Mouse (Mus musculus): ENCODE data around the gene Cplx3. TPM values are rescaled to one million over a fixed set of nuclear protein-coding genes. Genes with fewer than 3 reads are reported as not detected.

Cplx3 gene
- polyA plus RNA-seq, 1 experiment from 2014 or later, result not detected

DNA sequence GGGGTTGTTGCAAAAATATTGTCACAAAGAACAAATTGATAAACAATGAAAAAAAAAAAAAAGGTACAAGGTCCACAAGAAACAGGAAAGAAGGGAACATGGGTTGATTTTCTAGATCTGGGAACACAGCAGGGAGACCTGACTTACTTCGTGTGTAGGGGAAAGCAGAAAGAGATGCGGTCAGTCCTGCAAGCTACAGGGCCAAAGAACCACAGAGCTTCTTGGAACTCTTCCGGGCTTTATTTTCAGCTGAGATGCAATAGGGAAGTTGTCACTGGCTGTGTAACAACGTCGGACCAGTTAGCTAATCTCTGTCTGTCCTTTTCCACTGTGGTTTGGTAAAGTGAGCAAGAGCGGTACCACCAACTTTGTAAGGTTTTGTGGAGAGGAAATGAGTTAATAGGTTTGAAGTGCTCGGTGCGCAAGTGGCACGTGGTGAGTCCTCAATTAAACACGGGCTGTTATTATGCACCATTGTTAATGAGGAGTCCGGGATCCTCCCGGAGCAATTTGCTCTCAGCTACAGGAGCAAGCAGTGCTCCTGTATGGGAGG is 40.5 kb upstream of the Cplx3 start:
- Histone ChIP-seq H3K36me3 (ENCODE audit: control insufficient read depth, insufficient read depth) (no peaks in the 10 kb centered on the region), H3K27me3 (replicated peaks; ENCODE audit: control insufficient read depth, insufficient read depth, low read length) (no peaks in the 10 kb centered on the region), H3K4me2 (ENCODE audit: low read length) (no peak overlapping the region), H3K9me3 (ENCODE audit: control insufficient read depth, low read length) (no peaks in the 10 kb centered on the region), H3K4me1 (replicated peaks; ENCODE audit: control insufficient read depth, insufficient read depth, low read length) (peaks cover 32% of the 10 kb centered on the region), H3K4me3 (replicated peaks; ENCODE audit: low read length) (no peak overlapping the region), H3K27ac (ENCODE audit: low read length) (no peak overlapping the region), H3K9ac (replicated peaks; ENCODE audit: low read depth, low read length) (no peak overlapping the region)
- 34% methylated on average over 12 of the region's 12 CpGs for WGBS
- no peak for ATAC-seq

DNA sequence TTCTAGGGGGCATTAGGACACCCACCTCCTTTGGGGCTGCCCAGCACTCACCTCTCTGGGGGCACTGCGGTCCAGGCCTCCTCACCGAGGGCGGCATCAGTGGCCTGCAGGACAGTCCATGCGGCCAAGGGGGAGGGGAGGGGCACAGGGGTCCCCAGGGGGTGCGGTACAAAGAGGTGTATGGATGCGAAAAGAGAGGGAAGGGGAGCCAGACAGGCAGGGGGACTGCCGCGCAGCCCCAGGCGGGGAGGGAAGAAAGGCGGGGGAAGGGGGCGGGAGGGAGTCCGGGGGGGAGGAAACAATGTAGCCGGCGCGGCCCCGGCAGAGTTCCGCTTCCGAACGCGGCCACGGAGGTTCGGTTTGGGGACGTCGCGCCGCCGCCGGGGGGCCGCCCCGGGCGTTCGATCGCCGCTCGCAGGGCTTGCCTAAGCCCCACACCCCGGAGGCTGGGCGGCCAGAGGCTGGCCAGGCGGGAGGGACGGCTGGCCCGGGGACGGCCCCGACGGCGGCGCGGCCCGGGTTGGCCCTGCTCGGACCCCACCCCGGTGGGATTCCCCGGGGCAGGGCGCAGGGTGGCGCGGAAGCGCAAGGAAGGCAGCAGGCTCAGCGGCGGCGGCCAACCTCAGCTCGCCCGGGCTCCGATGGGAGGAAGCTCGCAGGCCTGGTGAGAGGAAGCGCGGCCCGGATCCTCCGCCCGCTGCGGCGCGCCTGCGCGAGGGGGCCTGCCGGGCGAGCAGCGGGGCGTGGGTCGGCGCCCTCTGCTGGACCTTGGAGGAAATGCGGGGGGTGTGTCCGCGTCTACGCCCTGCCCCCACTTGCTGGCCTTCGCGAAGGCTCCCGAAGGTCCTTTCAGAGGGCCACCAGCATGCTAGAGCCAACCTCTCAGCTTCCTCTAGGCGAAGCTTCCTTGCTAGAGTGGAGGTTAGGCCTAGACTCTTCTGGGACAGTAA is 39.1 kb upstream of the Cplx3 start:
- Histone ChIP-seq H3K9me3 (ENCODE audit: control insufficient read depth, low read length) (no peaks in the 10 kb centered on the region), H3K9ac (replicated peaks; ENCODE audit: low read depth, low read length) (peak overlapping the region; percentile 99), H3K4me3 (replicated peaks; ENCODE audit: low read length) (peak overlapping the region; percentile 94), H3K4me1 (replicated peaks; ENCODE audit: control insufficient read depth, insufficient read depth, low read length) (peaks cover 41% of the 10 kb centered on the region), H3K27ac (ENCODE audit: low read length) (peak overlapping the region; percentile 95), H3K4me2 (ENCODE audit: low read length) (peak overlapping the region; percentile 95), H3K27me3 (replicated peaks; ENCODE audit: control insufficient read depth, insufficient read depth, low read length) (no peaks in the 10 kb centered on the region), H3K36me3 (ENCODE audit: control insufficient read depth, insufficient read depth) (no peaks in the 10 kb centered on the region)
- peak; percentile 92 for ATAC-seq
- under 1% methylated on average over 55 of the region's 85 CpGs for WGBS

DNA sequence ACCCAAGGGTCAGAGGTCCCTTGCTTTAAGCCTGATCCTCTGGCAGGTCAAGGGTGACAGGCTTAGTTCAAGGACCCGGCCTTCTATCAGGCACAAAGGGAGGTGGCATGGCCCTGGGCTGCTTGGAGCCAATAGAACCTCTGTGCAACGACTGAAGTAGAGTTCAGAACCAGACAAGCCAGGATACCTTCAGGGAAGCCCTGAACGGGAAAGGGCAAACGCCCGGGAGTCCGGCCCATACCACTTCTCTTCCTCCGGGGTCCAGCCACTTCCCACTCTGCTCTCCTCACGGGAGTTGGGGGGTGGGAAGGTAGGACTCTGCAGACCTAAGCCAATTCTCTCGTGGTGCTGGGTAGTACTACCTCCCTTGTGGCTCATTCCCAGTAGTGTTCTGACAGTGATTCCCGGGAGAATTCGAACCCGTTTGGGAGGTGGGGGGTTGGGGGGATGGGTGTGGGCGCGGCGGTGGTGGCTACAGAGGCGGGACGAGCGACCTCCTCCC is 38.4 kb upstream of the Cplx3 start:
- under 1% methylated on average over 18 of the region's 18 CpGs for whole genome bisulfite sequencing
- Histone ChIP-seq H3K4me3 (replicated peaks; ENCODE audit: low read length) (peak overlapping the region; percentile 94), H3K27ac (ENCODE audit: low read length) (peak overlapping the region; percentile 95), H3K27me3 (replicated peaks; ENCODE audit: control insufficient read depth, insufficient read depth, low read length) (no peaks in the 10 kb centered on the region), H3K9ac (replicated peaks; ENCODE audit: low read depth, low read length) (peak overlapping the region; percentile 99), H3K4me2 (ENCODE audit: low read length) (peak overlapping the region; percentile 95), H3K9me3 (ENCODE audit: control insufficient read depth, low read length) (no peaks in the 10 kb centered on the region), H3K4me1 (replicated peaks; ENCODE audit: control insufficient read depth, insufficient read depth, low read length) (peaks cover 48% of the 10 kb centered on the region), H3K36me3 (ENCODE audit: control insufficient read depth, insufficient read depth) (no peaks in the 10 kb centered on the region)
- peak; percentile 13 for ATAC-seq

DNA sequence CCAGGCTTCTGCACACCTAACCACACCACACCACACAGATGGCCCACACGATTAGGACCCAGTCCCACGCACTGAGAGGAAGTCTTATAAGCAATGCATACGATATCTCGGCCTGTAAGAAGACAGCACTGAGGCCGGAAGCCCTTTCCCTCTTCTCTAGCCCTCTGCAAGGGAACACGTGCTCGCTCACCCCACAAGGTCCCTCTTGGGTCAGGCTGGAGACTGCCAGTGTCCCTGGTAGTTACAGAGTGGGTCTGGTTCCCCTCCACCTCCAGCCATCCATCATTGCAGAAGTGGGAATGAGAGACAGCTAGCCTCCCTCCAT is 37.7 kb upstream of the Cplx3 start:
- Histone ChIP-seq H3K36me3 (ENCODE audit: control insufficient read depth, insufficient read depth) (no peaks in the 10 kb centered on the region), H3K4me3 (replicated peaks; ENCODE audit: low read length) (peak overlapping the region; percentile 94), H3K4me2 (ENCODE audit: low read length) (peak overlapping the region; percentile 95), H3K4me1 (replicated peaks; ENCODE audit: control insufficient read depth, insufficient read depth, low read length) (peaks cover 55% of the 10 kb centered on the region), H3K27ac (ENCODE audit: low read length) (no peak overlapping the region), H3K9ac (replicated peaks; ENCODE audit: low read depth, low read length) (peak overlapping the region; percentile 99), H3K9me3 (ENCODE audit: control insufficient read depth, low read length) (no peaks in the 10 kb centered on the region), H3K27me3 (replicated peaks; ENCODE audit: control insufficient read depth, insufficient read depth, low read length) (no peaks in the 10 kb centered on the region)
- WGBS, result 55% methylated on average over 7 of the region's 7 CpGs
- ATAC-seq, result no peak

DNA sequence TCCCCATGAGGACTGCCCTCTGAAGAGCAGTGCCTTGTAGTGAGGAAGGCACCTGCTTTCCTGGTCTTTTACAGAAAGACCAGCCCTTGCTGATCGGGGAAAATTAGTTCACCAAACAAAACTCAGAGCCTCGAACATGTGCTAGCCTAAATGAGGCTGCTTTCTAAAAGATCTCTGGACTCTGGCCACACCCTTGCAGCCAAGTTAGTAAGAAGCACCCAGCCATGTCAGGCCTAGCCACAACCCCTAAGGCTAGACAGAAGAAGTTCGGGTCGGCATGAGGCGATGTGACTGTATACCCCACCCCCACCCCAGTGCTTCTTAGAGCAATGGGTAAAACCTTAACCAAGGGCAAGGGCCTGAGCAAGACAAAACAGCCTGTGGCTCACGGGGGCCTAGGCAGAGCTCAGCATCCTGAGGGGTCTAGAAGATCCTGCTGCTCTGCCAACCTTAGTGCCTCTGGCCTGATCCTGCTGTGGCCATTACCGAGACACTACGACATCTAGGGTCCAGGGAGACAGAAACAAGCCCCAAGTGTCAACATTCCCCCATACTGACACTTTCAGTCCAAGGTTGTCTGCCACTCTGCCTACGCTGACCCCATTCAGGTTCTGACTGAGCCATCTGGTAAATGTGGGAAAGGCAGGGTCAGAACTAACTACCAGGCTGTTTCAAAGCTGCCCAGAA is 37.2 kb upstream of the Cplx3 start:
- no peaks in the 10 kb centered on the region for H3K36me3 ChIP-seq (ENCODE audit: control insufficient read depth, insufficient read depth)
- H3K4me1 ChIP-seq (replicated peaks; ENCODE audit: control insufficient read depth, insufficient read depth, low read length), result peaks cover 60% of the 10 kb centered on the region
- peak overlapping the region; percentile 95 for H3K4me2 ChIP-seq (ENCODE audit: low read length)
- WGBS, result 72% methylated on average over 9 of the region's 9 CpGs
- no peak for ATAC-seq
- H3K9ac ChIP-seq (replicated peaks; ENCODE audit: low read depth, low read length), result peak overlapping the region; percentile 99
- H3K27ac ChIP-seq (ENCODE audit: low read length), result no peak overlapping the region
- H3K27me3 ChIP-seq (replicated peaks; ENCODE audit: control insufficient read depth, insufficient read depth, low read length), result no peaks in the 10 kb centered on the region
- H3K4me3 ChIP-seq (replicated peaks; ENCODE audit: low read length), result peak overlapping the region; percentile 94
- no peaks in the 10 kb centered on the region for H3K9me3 ChIP-seq (ENCODE audit: control insufficient read depth, low read length)

DNA sequence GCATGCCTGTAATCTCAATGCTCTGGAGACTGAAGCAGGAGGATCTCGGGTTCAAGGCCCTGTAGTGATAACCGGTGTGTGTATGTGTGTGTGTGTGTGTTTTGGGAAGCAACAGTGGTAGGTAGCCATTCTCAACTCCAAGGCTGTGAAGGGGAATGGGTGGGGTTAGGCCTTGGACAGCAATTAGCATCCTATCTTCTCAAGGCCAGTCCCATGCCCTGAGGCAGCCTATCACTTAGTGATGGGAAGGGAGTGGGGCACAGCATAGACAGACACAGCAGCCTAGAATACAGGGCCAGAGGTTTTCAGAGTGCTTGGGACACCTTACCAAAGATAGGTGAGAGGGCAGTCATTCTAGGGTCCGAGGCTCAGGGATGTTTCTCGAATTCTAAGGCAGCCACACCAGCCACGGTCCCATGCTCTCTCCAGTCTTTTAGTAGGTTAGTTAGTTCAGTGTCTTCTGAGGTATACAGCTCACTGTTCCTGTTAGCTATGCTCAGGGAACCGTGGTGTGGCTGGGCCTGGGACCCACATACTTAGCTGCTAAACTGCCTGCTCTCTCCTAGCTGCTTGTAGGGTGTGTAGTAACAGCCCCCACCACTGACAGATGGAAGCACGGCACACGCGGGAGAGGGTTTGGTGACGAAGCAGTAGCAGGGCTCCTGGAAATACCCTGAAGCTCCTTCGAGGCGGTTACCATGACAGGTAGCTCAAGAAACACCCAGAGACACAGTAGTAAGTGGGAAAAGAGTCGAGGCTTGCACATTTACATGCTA is 35.9 kb upstream of the Cplx3 start:
- Histone ChIP-seq H3K9ac (replicated peaks; ENCODE audit: low read depth, low read length) (no peak overlapping the region), H3K27me3 (replicated peaks; ENCODE audit: control insufficient read depth, insufficient read depth, low read length) (no peaks in the 10 kb centered on the region), H3K9me3 (ENCODE audit: control insufficient read depth, low read length) (no peaks in the 10 kb centered on the region), H3K4me3 (replicated peaks; ENCODE audit: low read length) (no peak overlapping the region), H3K36me3 (ENCODE audit: control insufficient read depth, insufficient read depth) (no peaks in the 10 kb centered on the region), H3K4me1 (replicated peaks; ENCODE audit: control insufficient read depth, insufficient read depth, low read length) (peaks cover 69% of the 10 kb centered on the region), H3K27ac (ENCODE audit: low read length) (no peak overlapping the region), H3K4me2 (ENCODE audit: low read length) (no peak overlapping the region)
- no peak for ATAC-seq
- 78% methylated on average over 13 of the region's 13 CpGs for WGBS

DNA sequence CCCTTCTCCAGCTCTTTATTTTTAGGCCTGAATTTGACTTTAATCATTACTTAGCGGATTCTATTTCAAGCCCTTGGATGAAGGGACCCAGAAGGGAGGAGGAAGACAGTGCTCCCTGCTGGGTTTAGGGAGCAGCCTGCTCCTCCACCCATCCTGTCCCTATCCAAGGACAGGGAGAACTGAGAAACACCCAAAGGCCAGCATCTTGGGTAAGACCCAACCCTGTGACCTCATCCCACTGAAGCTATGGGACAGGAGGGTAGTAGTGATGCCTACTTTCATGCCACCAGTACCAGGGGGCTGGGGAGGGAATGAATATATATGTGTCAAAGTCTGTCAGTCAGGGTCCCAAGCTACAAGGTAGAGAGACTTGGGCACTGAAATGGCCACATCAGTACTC is 34.9 kb upstream of the Cplx3 start:
- no peaks in the 10 kb centered on the region for H3K27me3 ChIP-seq (replicated peaks; ENCODE audit: control insufficient read depth, insufficient read depth, low read length)
- no peak for ATAC-seq
- no peak overlapping the region for H3K4me3 ChIP-seq (replicated peaks; ENCODE audit: low read length)
- no peak overlapping the region; the same call in 1 of the 2 replicates for H3K27ac ChIP-seq (ENCODE audit: low read length)
- no peak overlapping the region for H3K4me2 ChIP-seq (ENCODE audit: low read length)
- 63% methylated on average over 1 of the region's 1 CpGs for WGBS
- H3K36me3 ChIP-seq (ENCODE audit: control insufficient read depth, insufficient read depth), result no peaks in the 10 kb centered on the region
- no peaks in the 10 kb centered on the region for H3K9me3 ChIP-seq (ENCODE audit: control insufficient read depth, low read length)
- H3K4me1 ChIP-seq (replicated peaks; ENCODE audit: control insufficient read depth, insufficient read depth, low read length), result peaks cover 69% of the 10 kb centered on the region
- no peak overlapping the region for H3K9ac ChIP-seq (replicated peaks; ENCODE audit: low read depth, low read length)

DNA sequence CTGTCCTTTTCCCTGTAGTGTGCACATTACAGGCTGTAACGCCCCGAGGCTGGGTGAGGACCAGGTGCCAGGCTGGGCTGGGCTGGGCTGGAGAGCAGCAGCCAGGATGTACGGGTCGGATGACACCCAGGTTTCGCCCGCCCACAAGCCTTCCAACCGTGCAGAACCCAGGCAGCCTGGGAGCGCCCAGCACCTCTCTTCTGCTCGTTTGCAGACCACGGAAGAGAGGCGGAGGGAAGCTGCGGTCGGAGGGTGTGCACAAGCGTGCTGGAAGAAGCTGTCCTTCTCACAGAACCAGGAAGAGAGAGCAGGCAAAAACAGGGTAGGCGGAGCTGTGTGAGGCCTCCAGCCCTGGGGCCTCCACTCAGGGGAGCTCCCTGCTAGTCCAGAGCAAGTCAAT is 34.3 kb upstream of the Cplx3 start:
- no peaks in the 10 kb centered on the region for H3K27me3 ChIP-seq (replicated peaks; ENCODE audit: control insufficient read depth, insufficient read depth, low read length)
- no peaks in the 10 kb centered on the region for H3K36me3 ChIP-seq (ENCODE audit: control insufficient read depth, insufficient read depth)
- no peak overlapping the region; the same call in 1 of the 2 replicates for H3K27ac ChIP-seq (ENCODE audit: low read length)
- no peaks in the 10 kb centered on the region for H3K9me3 ChIP-seq (ENCODE audit: control insufficient read depth, low read length)
- H3K4me1 ChIP-seq (replicated peaks; ENCODE audit: control insufficient read depth, insufficient read depth, low read length), result peaks cover 66% of the 10 kb centered on the region
- 0 out of 2 replicates have a peak overlapping the region, but pooled peaks have one; percentile 2 for H3K4me2 ChIP-seq (ENCODE audit: low read length)
- WGBS, result 36% methylated on average over 15 of the region's 15 CpGs
- peak overlapping the region; percentile 24; the same call in 1 of the 2 replicates for H3K9ac ChIP-seq (replicated peaks; ENCODE audit: low read depth, low read length)
- no peak for ATAC-seq
- no peak overlapping the region for H3K4me3 ChIP-seq (replicated peaks; ENCODE audit: low read length)
